Mouse (Mus musculus): ENCODE results near the gene Adra1b. TPM values are rescaled to one million over a fixed set of nuclear protein-coding genes. Genes with fewer than 3 reads are reported as not detected.

Gene Adra1b
- total and polyA plus RNA-seq, 3 experiments = not detected

- TF ChIP-seq GATA1 (IDR thresholded peaks at IDR 0.05; ENCODE audit: low read depth, low read length) = no peak
- no peak for TF ChIP-seq MEF2A (IDR thresholded peaks at IDR 0.05; ENCODE audit: extremely low read depth, insufficient replicate concordance, low read depth, low read length, poor library complexity, severe bottlenecking)
Observed at GRCm38 (mm10) chr11:43766922-43767648, 133.9 kb downstream of the Adra1b start (continued).

- Histone ChIP-seq H3K4me1 (ENCODE audit: control insufficient read depth in 1 of 2, insufficient read depth in 2 of 2, low read length in 2 of 2) (peaks cover 5 to 9% of the 10 kb centered on the region in 2 experiments; a peak in 3 of 4 replicates), H3K9ac (ENCODE audit: control insufficient read depth, low read depth, low read length, poor library complexity, severe bottlenecking) (no peak overlapping the region), H3K27ac (ENCODE audit: control insufficient read depth, low read depth, low read length) (no peak overlapping the region), H3K79me2 (ENCODE audit: control insufficient read depth, insufficient read depth, low read length, poor library complexity) (no peaks in the 10 kb centered on the region), H3K9me3 (replicated peaks; ENCODE audit: insufficient read depth, low read length) (no peaks in the 10 kb centered on the region), H3K27me3 (ENCODE audit: control insufficient read depth in 1 of 2, insufficient read depth in 2 of 2, low read length in 2 of 2) (peaks cover 4 to 11% of the 10 kb centered on the region in 2 experiments; a peak in 2 of 4 replicates), H3K4me3 (ENCODE audit: control insufficient read depth in 1 of 2, insufficient read depth in 1 of 2, low read depth in 2 of 2, low read length in 2 of 2) (no peak overlapping the region), H3K36me3 (ENCODE audit: control insufficient read depth in 1 of 2, insufficient read depth in 2 of 2, low read length in 2 of 2) (peaks cover 0 to 7% of the 10 kb centered on the region in 2 experiments; a peak in 2 of 4 replicates)
- TF ChIP-seq ELF1 (IDR thresholded peaks at IDR 0.05; ENCODE audit: low read depth, low read length) (no peak), RAD21 (IDR thresholded peaks at IDR 0.05; ENCODE audit: low read depth, low read length) (no peak), MAFK (IDR thresholded peaks at IDR 0.05; ENCODE audit: borderline replicate concordance, low read depth, low read length) (no peak), MAZ (IDR thresholded peaks at IDR 0.05; ENCODE audit: low read depth, low read length) (no peak), CHD2 (IDR thresholded peaks at IDR 0.05; ENCODE audit: low read length) (no peak), MAX (IDR thresholded peaks at IDR 0.05; ENCODE audit: low read length) (no peak), UBTF (IDR thresholded peaks at IDR 0.05; ENCODE audit: borderline replicate concordance, insufficient read depth, low read depth, low read length) (no peak), POLR2AphosphoS2 (IDR thresholded peaks at IDR 0.05; ENCODE audit: low read length) (no peak), MYC (IDR thresholded peaks at IDR 0.05; ENCODE audit: low read depth, low read length) (no peak), USF1 (IDR thresholded peaks at IDR 0.05; ENCODE audit: low read depth, low read length) (no peak), E2F4 (IDR thresholded peaks at IDR 0.05; ENCODE audit: borderline replicate concordance, low read depth, low read length) (no peak), TBP (IDR thresholded peaks at IDR 0.05; ENCODE audit: low read depth, low read length) (no peak), ZC3H11A (IDR thresholded peaks at IDR 0.05; ENCODE audit: low read depth, low read length) (no peak), KAT2A (conservative IDR thresholded peaks at IDR 0.05; ENCODE audit: low read depth, low read length) (no peak), RCOR1 (IDR thresholded peaks at IDR 0.05; ENCODE audit: low read depth, low read length) (no peak), GABPA (IDR thresholded peaks at IDR 0.05; ENCODE audit: low read depth, low read length) (no peak), MYB (IDR thresholded peaks at IDR 0.05; ENCODE audit: low read depth, low read length) (no peak), JUND (IDR thresholded peaks at IDR 0.05; ENCODE audit: low read depth, low read length) (no peak), MXI1 (IDR thresholded peaks at IDR 0.05; ENCODE audit: low read depth, low read length) (no peak), BHLHE40 (IDR thresholded peaks at IDR 0.05; ENCODE audit: borderline replicate concordance, low read depth, low read length) (no peak)
- DNase-seq (ENCODE audit: low read depth, low spot score) = no peak
Observed at GRCm38 (mm10) chr11:43758436-43758835, 142.6 kb downstream of the Adra1b start.

Measured in MEL (cell line).